Mouse (Mus musculus) liver, postnatal 0 days (tissue): ENCODE measurements around the gene Ascl1.

ENCODE experiments used
- CTCF ChIP-seq: sonication (generic); IDR thresholded peaks from 2 replicates; pipeline ENCODE4 v1.5.1; 2016; ENCODE audit warnings: antibody characterized with exemption, low read depth
- EP300 ChIP-seq: IDR thresholded peaks from 2 replicates; pipeline ENCODE4 v1.6.1; 2016; ENCODE audit warnings: antibody characterized with exemption, low read depth, mild to moderate bottlenecking

- TF ChIP-seq CTCF (no peak), EP300 (no peak)
Measured at GRCm38 (mm10) chr10:87493576-87493975, at the start of gene Ascl1.
